Mouse (Mus musculus) MEL (cell line): ENCODE data around the gene Fbln2. TPM values are rescaled to one million over a fixed set of nuclear protein-coding genes. Genes with fewer than 3 reads are reported as not detected.

Source experiments
- DNase-seq: peaks from one replicate; pipeline ENCODE4 v3.0.0; 2011; ENCODE audit warnings: low read depth, low spot score
- H3K27ac ChIP-seq: 2 replicates; pipeline ENCODE4 v1.5.1; 2012; ENCODE audit warnings: low read depth, mild to moderate bottlenecking, control low read depth, low read length, moderate library complexity; ENCODE audit not compliant: control insufficient read depth
- H3K27me3 ChIP-seq, 2 experiments: fragments of 150-350 bp in 1 of 2; sonication (generic) in 1 of 2; 2 replicates each; pipeline ENCODE4 v1.6.1; 2012; ENCODE audit warnings: low read length in 2 of 2, mild to moderate bottlenecking in 2 of 2, improper control_type of control experiment in 1 of 2, moderate library complexity in 1 of 2; ENCODE audit not compliant: insufficient read depth in 2 of 2, control insufficient read depth in 1 of 2
- H3K36me3 ChIP-seq, 2 experiments: 2 replicates each; pipeline ENCODE4 v1.6.1; 2012 to 2014; ENCODE audit warnings: low read length in 2 of 2, improper control_type of control experiment in 1 of 2, inconsistent platforms in 1 of 2, mild to moderate bottlenecking in 1 of 2; ENCODE audit not compliant: insufficient read depth in 2 of 2, control insufficient read depth in 1 of 2
- H3K4me1 ChIP-seq, 2 experiments: fragments of 150-350 bp in 1 of 2; sonication (generic) in 1 of 2; 2 replicates each; pipeline ENCODE4 v1.6.1; 2012; ENCODE audit warnings: low read length in 2 of 2, improper control_type of control experiment in 1 of 2, mild to moderate bottlenecking in 1 of 2; ENCODE audit not compliant: insufficient read depth in 2 of 2, control insufficient read depth in 1 of 2
- H3K4me3 ChIP-seq, 2 experiments: fragments of 150-350 bp in 1 of 2; sonication (generic) in 1 of 2; 2 replicates each; pipeline ENCODE4 v1.5.1; 2012; ENCODE audit warnings: low read depth in 2 of 2, low read length in 2 of 2, mild to moderate bottlenecking in 2 of 2, moderate library complexity in 2 of 2, control low read depth in 1 of 2, improper control_type of control experiment in 1 of 2; ENCODE audit not compliant: control insufficient read depth in 1 of 2, insufficient read depth in 1 of 2
- H3K79me2 ChIP-seq: 2 replicates; pipeline ENCODE4 v1.6.1; 2012; ENCODE audit warnings: mild to moderate bottlenecking, low read length, moderate library complexity; ENCODE audit not compliant: control insufficient read depth, poor library complexity, insufficient read depth
- H3K9ac ChIP-seq: 2 replicates; pipeline ENCODE4 v1.6.1; 2012; ENCODE audit warnings: low read depth, mild to moderate bottlenecking, control low read depth, low read length, moderate library complexity; ENCODE audit not compliant: control insufficient read depth, poor library complexity, severe bottlenecking
- H3K9me3 ChIP-seq: fragments of 150-350 bp; sonication (generic); replicated peaks from 2 replicates; pipeline ENCODE4 v1.6.1; 2012; ENCODE audit warnings: mild to moderate bottlenecking, low read length, improper control_type of control experiment, moderate library complexity; ENCODE audit not compliant: insufficient read depth
- CHD1 ChIP-seq: IDR thresholded peaks from 2 replicates; pipeline ENCODE4 v1.6.1; 2012; ENCODE audit warnings: low read depth, mild to moderate bottlenecking, inconsistent platforms, low read length, improper control_type of control experiment
- CHD2 ChIP-seq: IDR thresholded peaks from 2 replicates; pipeline ENCODE4 v1.6.1; 2011; ENCODE audit warnings: low read length, improper control_type of control experiment
- CTCF ChIP-seq, 3 experiments: IDR thresholded peaks in 2 of 3; conservative IDR thresholded peaks in 1 of 3; 2 replicates each; pipeline ENCODE4 v1.5.1; 2011 to 2012; ENCODE audit warnings: low read length in 3 of 3, low read depth in 2 of 3, mild to moderate bottlenecking in 2 of 3, improper control_type of control experiment in 1 of 3, inconsistent platforms in 1 of 3, mixed read lengths in 1 of 3, moderate library complexity in 1 of 3; ENCODE audit not compliant: control insufficient read depth in 1 of 3, insufficient read depth in 1 of 3, poor library complexity in 1 of 3, severe bottlenecking in 1 of 3
- E2F4 ChIP-seq: IDR thresholded peaks from 2 replicates; pipeline ENCODE4 v1.6.1; 2011; ENCODE audit warnings: low read depth, low read length, improper control_type of control experiment, borderline replicate concordance
- ELF1 ChIP-seq: IDR thresholded peaks from 2 replicates; pipeline ENCODE4 v1.6.1; 2014; ENCODE audit warnings: low read depth, mild to moderate bottlenecking, inconsistent platforms, low read length, improper control_type of control experiment, moderate library complexity
- ETS1 ChIP-seq: IDR thresholded peaks from 2 replicates; pipeline ENCODE4 v1.6.1; 2012; ENCODE audit warnings: low read depth, mild to moderate bottlenecking, inconsistent platforms, low read length, improper control_type of control experiment, moderate library complexity
- GATA1 ChIP-seq: IDR thresholded peaks from 2 replicates; pipeline ENCODE4 v1.6.1; 2011; ENCODE audit warnings: low read depth, low read length, improper control_type of control experiment
- JUND ChIP-seq: IDR thresholded peaks from 2 replicates; pipeline ENCODE4 v1.6.1; 2011; ENCODE audit warnings: low read depth, mild to moderate bottlenecking, improper control_type of control experiment, low read length
- MYB ChIP-seq: IDR thresholded peaks from 2 replicates; pipeline ENCODE4 v1.6.1; 2011; ENCODE audit warnings: mild to moderate bottlenecking, low read depth, low read length, improper control_type of control experiment
- NELFE ChIP-seq: IDR thresholded peaks from 2 replicates; pipeline ENCODE4 v1.6.1; 2011; ENCODE audit warnings: low read depth, low read length, improper control_type of control experiment
- RAD21 ChIP-seq: IDR thresholded peaks from 2 replicates; pipeline ENCODE4 v1.6.1; 2011; ENCODE audit warnings: mild to moderate bottlenecking, low read depth, low read length, improper control_type of control experiment
- RCOR1 ChIP-seq: IDR thresholded peaks from 2 replicates; pipeline ENCODE4 v1.6.1; 2012; ENCODE audit warnings: low read depth, mild to moderate bottlenecking, inconsistent platforms, low read length, improper control_type of control experiment
- SIN3A ChIP-seq: IDR thresholded peaks from 2 replicates; pipeline ENCODE4 v1.6.1; 2012; ENCODE audit warnings: low read length, improper control_type of control experiment, inconsistent platforms
- TAL1 ChIP-seq: IDR thresholded peaks from 2 replicates; pipeline ENCODE4 v1.6.1; 2012; ENCODE audit warnings: mild to moderate bottlenecking, inconsistent platforms, low read length, moderate library complexity, mixed read lengths
- UBTF ChIP-seq: IDR thresholded peaks from 2 replicates; pipeline ENCODE4 v1.6.1; 2012; ENCODE audit warnings: low read depth, mild to moderate bottlenecking, inconsistent platforms, low read length, improper control_type of control experiment, moderate library complexity, borderline replicate concordance; ENCODE audit not compliant: insufficient read depth
- USF2 ChIP-seq, 2 experiments: IDR thresholded peaks; 2 replicates each; pipeline ENCODE4 v1.6.1; 2011 to 2012; ENCODE audit warnings: improper control_type of control experiment in 2 of 2, low read length in 2 of 2, borderline replicate concordance in 1 of 2, inconsistent platforms in 1 of 2, low read depth in 1 of 2, mild to moderate bottlenecking in 1 of 2; ENCODE audit not compliant: insufficient read depth in 1 of 2
- ZKSCAN1 ChIP-seq: IDR thresholded peaks from 2 replicates; pipeline ENCODE4 v1.6.1; 2012; ENCODE audit warnings: low read depth, mild to moderate bottlenecking, inconsistent platforms, low read length, improper control_type of control experiment, moderate library complexity
- ZMIZ1 ChIP-seq: IDR thresholded peaks from 2 replicates; pipeline ENCODE4 v1.6.1; 2012; ENCODE audit warnings: low read depth, mild to moderate bottlenecking, inconsistent platforms, low read length, improper control_type of control experiment, moderate library complexity
- ZNF384 ChIP-seq: IDR thresholded peaks from 2 replicates; pipeline ENCODE4 v1.6.1; 2012; ENCODE audit warnings: low read depth, mild to moderate bottlenecking, inconsistent platforms, low read length, improper control_type of control experiment
- polyA plus RNA-seq, 2 experiments: library from polyadenylated mRNA; stranded (reverse) in 1 of 2; unstranded in 1 of 2; fragments of >175 nt in 1 of 2; fragments of >200 nt in 1 of 2; gene quantifications; 2 replicates each; pipeline versions ENCODE4 v1.2.1 to v1.2.4; 2012; ENCODE audit warnings: low replicate concordance in 2 of 2, low read depth in 1 of 2; ENCODE audit not compliant: insufficient read length in 2 of 2, insufficient read depth in 1 of 2, missing spikeins in 1 of 2
- total RNA-seq: library from RNA; depleted of rRNA; stranded (reverse); fragments of 300-350 nt; gene quantifications from 2 replicates; pipeline ENCODE4 v1.2.3, GENCODE M21; 2012

The Fbln2 gene
- total and polyA plus RNA-seq, 3 experiments = 1.9 to 2.3 TPM; not detected in 1

GRCm38 (mm10) chr6:91202571-91202970 lies 9.7 kb upstream of the Fbln2 start:
- H3K4me3 ChIP-seq = no peak overlapping the region
- peaks cover 3 to 6% of the 10 kb centered on the region in 2 experiments; a peak in 3 of 4 replicates for H3K27me3 ChIP-seq
- H3K36me3 ChIP-seq = no peaks in the 10 kb centered on the region
- H3K9ac ChIP-seq = no peak overlapping the region
- TF ChIP-seq ETS1 (no peak), SIN3A (no peak), GATA1 (no peak), TAL1 (no peak), CTCF (IDR thresholded peaks at IDR 0.05 in 2 of 3, conservative IDR thresholded peaks at IDR 0.05 in 1 of 3; ENCODE audit: control insufficient read depth in 1 of 3, insufficient read depth in 1 of 3, low read depth in 2 of 3, low read length in 3 of 3, poor library complexity in 1 of 3, severe bottlenecking in 1 of 3) (no peak), RAD21 (no peak), ZNF384 (no peak), CHD1 (no peak), CHD2 (no peak), ELF1 (no peak), JUND (no peak), UBTF (no peak), E2F4 (no peak)
- H3K9me3 ChIP-seq = no peaks in the 10 kb centered on the region
- no peak for DNase-seq
- H3K4me1 ChIP-seq = no peaks in the 10 kb centered on the region
- H3K27ac ChIP-seq = no peak overlapping the region
- H3K79me2 ChIP-seq = no peaks in the 10 kb centered on the region

GRCm38 (mm10) chr6:91205346-91205745 lies 6.9 kb upstream of the Fbln2 start:
- Histone ChIP-seq H3K27me3 (peaks cover 5 to 6% of the 10 kb centered on the region in 2 experiments; a peak in 3 of 4 replicates), H3K79me2 (no peaks in the 10 kb centered on the region), H3K27ac (no peak overlapping the region), H3K4me1 (no peaks in the 10 kb centered on the region; a peak in 1 of 4 replicates), H3K9ac (no peak overlapping the region), H3K4me3 (no peak overlapping the region), H3K9me3 (no peaks in the 10 kb centered on the region), H3K36me3 (no peaks in the 10 kb centered on the region)
- TF ChIP-seq NELFE (no peak), CHD1 (no peak), RCOR1 (no peak), ZKSCAN1 (no peak), ZMIZ1 (no peak), CTCF (IDR thresholded peaks at IDR 0.05 in 2 of 3, conservative IDR thresholded peaks at IDR 0.05 in 1 of 3; ENCODE audit: control insufficient read depth in 1 of 3, insufficient read depth in 1 of 3, low read depth in 2 of 3, low read length in 3 of 3, poor library complexity in 1 of 3, severe bottlenecking in 1 of 3) (no peak), MYB (no peak), USF2 (IDR thresholded peaks at IDR 0.05; ENCODE audit: borderline replicate concordance in 1 of 2, insufficient read depth in 1 of 2, low read depth in 1 of 2, low read length in 2 of 2) (no peak), ZNF384 (no peak)
- no peak for DNase-seq
